Mouse (Mus musculus): ENCODE data around the gene Spata17.

- TF ChIP-seq CTCF (IDR thresholded peaks at IDR 0.05; ENCODE audit: borderline replicate concordance, insufficient read depth, low read depth, low read length) (no peak), POLR2A (IDR thresholded peaks at IDR 0.05; ENCODE audit: borderline replicate concordance, insufficient read depth, low read length) (no peak)
Observed at GRCm38 (mm10) chr1:187015673-187016072, 199.6 kb downstream of the Spata17 start.

All from cerebellum, adult 2 months (tissue).